Mouse (Mus musculus) heart, embryonic 12.5 days (tissue): ENCODE data around the gene Itga1. TPM values are rescaled to one million over a fixed set of nuclear protein-coding genes. Genes with fewer than 3 reads are reported as not detected.
A peak's percentile ranks its signal among the peaks of the same experiment; 100 is the strongest.

Source experiments
- ATAC-seq: fragments of 200-750 bp; cut with Nextera tagmentation; 2 replicates; pipeline ENCODE4 v1.8.0; 2017; ENCODE audit warnings: moderate TSS enrichment, moderate library complexity; ENCODE audit not compliant: insufficient number of reproducible peaks, low FRiP score
- H3K27ac ChIP-seq: fragments of 300-500 bp; sonication (generic); 2 replicates; pipeline ENCODE4 v1.5.1; 2016; ENCODE audit warnings: mild to moderate bottlenecking, moderate library complexity; ENCODE audit not compliant: poor library complexity, severe bottlenecking
- H3K27me3 ChIP-seq: fragments of 300-500 bp; sonication (generic); replicated peaks from 2 replicates; pipeline ENCODE4 v1.6.1; 2016; ENCODE audit warnings: mild to moderate bottlenecking, moderate library complexity
- H3K36me3 ChIP-seq: fragments of 300-500 bp; sonication (generic); 2 replicates; pipeline ENCODE4 v1.6.1; 2016; ENCODE audit warnings: mild to moderate bottlenecking, moderate library complexity
- H3K4me1 ChIP-seq: fragments of 300-500 bp; sonication (generic); replicated peaks from 2 replicates; pipeline ENCODE4 v1.6.1; 2016; ENCODE audit warnings: mild to moderate bottlenecking
- H3K4me2 ChIP-seq: fragments of 300-500 bp; sonication (generic); 2 replicates; pipeline ENCODE4 v1.6.1; 2016; ENCODE audit warnings: mild to moderate bottlenecking, moderate library complexity
- H3K4me3 ChIP-seq: fragments of 300-500 bp; sonication (generic); 2 replicates; pipeline ENCODE4 v1.5.1; 2016; ENCODE audit warnings: mild to moderate bottlenecking
- H3K9ac ChIP-seq: fragments of 300-500 bp; sonication (generic); 2 replicates; pipeline ENCODE4 v1.6.1; 2016; ENCODE audit warnings: mild to moderate bottlenecking, moderate library complexity
- H3K9me3 ChIP-seq: fragments of 300-500 bp; sonication (generic); replicated peaks from 2 replicates; pipeline ENCODE4 v1.6.1; 2016; ENCODE audit warnings: mild to moderate bottlenecking, moderate library complexity
- WGBS: fragments of 180-500 bp; shearing (Covaris S2); methylation state at CpG from one replicate; pipeline ENCODE4 v1.1.7; 2016; 5-methylcytosine and 5-hydroxymethylcytosine counted together
- polyA plus RNA-seq: library from polyadenylated mRNA; unstranded; fragments of >200 nt; fragmentation: Nextera tagmentation; extraction: Ambion mirVana; gene quantifications from 2 replicates; pipeline ENCODE4 v1.2.1, GENCODE M21; 2016

Itga1 gene
- polyA plus RNA-seq, 1 experiment from 2014 or later: 33.0 TPM

DNA sequence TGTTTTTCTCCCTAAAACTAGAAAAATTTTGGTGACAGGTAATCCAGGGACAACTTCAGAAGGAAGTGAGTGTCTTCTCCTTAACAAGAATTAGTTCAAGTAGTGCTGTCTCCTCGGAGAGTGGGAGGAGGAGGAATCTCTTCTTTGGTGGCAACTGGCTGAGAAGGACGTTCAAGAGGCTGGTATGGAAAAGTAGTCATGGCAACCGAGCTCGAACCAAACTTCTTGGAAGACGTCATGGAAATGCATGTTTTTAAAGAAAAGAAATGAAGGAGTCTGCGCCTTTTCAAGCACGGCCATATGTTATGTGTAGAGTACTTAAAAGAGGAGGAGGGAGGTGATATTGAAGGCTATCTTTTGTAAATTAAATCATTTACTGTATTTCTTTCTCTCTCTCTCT is 49.2 kb downstream of the Itga1 start:
- H3K4me1 ChIP-seq: peaks cover 10% of the 10 kb centered on the region; the same call in 1 of the 2 replicates
- no peak overlapping the region for H3K27ac ChIP-seq
- H3K4me2 ChIP-seq: no peak overlapping the region
- H3K9ac ChIP-seq: no peak overlapping the region
- no peak overlapping the region for H3K4me3 ChIP-seq
- ATAC-seq: no peak
- no peaks in the 10 kb centered on the region for H3K27me3 ChIP-seq
- 74% methylated on average over 7 of the region's 7 CpGs for WGBS
- no peaks in the 10 kb centered on the region for H3K9me3 ChIP-seq
- H3K36me3 ChIP-seq: no peaks in the 10 kb centered on the region

GRCm38 (mm10) chr13:115050660-115051559 is 50.9 kb downstream of the Itga1 start:
- ATAC-seq: no peak
- WGBS: 65% methylated on average over 13 of the region's 13 CpGs
- H3K4me3 ChIP-seq: no peak overlapping the region
- peak overlapping the region; percentile 11; the same call in 1 of the 2 replicates for H3K27ac ChIP-seq
- H3K36me3 ChIP-seq: 0 out of 2 replicates have a peak, but pooled peaks cover 3% of the 10 kb centered on the region
- H3K27me3 ChIP-seq: no peaks in the 10 kb centered on the region
- no peaks in the 10 kb centered on the region for H3K9me3 ChIP-seq
- no peak overlapping the region for H3K4me2 ChIP-seq
- peaks cover 10% of the 10 kb centered on the region; the same call in 1 of the 2 replicates for H3K4me1 ChIP-seq
- no peak overlapping the region for H3K9ac ChIP-seq

DNA sequence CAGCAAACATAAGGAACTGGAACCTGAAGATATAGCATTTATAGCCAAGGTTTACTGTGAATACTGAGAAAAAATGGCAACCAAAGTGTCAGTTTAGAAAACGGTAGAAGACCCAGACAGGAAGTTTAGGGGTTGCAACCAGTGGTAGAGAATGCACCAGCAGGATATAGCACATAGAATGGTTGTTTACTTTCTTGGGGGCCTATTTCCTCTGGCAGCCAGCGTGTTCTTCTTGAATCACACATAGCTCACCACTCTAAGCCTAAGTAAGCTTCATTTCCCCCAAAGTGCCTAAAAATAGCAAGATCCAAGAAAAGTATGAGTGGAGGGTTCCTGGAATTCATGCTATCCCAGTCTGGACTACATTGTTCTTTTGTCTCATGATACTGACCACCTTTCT is 59.1 kb downstream of the Itga1 start:
- 0 out of 2 replicates have a peak, but pooled peaks cover 6% of the 10 kb centered on the region for H3K36me3 ChIP-seq
- H3K9ac ChIP-seq: no peak overlapping the region
- no peak overlapping the region for H3K4me2 ChIP-seq
- H3K27me3 ChIP-seq: no peaks in the 10 kb centered on the region
- 37% methylated on average over 2 of the region's 2 CpGs for WGBS
- no peaks in the 10 kb centered on the region for H3K9me3 ChIP-seq
- H3K27ac ChIP-seq: peak overlapping the region; percentile 44
- H3K4me3 ChIP-seq: no peak overlapping the region
- ATAC-seq: no peak
- peaks cover 7% of the 10 kb centered on the region; the same call in 1 of the 2 replicates for H3K4me1 ChIP-seq

DNA sequence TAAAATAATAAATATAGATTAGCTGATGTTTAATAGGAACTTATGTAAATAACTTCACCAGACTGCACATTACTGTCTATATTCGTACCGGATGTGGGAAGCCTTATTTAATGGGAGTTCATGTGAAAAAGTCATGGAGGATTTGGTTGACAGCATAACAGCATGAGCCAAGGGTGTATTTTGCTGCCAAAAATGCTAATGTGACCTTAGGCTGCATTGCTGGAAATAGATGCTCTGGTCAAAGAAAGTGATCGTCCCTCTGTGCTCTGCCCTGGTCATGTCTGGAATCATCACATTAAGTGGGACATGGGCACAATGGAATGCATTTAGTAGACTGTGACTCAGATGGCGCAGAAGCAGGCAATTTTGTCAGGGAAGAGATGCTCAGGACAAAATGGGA is 64.5 kb downstream of the Itga1 start:
- WGBS: 78% methylated on average over 4 of the region's 4 CpGs
- no peak for ATAC-seq
- Histone ChIP-seq H3K36me3 (no peaks in the 10 kb centered on the region), H3K4me2 (no peak overlapping the region), H3K9ac (no peak overlapping the region), H3K27ac (no peak overlapping the region), H3K4me1 (peaks cover under 1% of the 10 kb centered on the region; the same call in 1 of the 2 replicates), H3K27me3 (no peaks in the 10 kb centered on the region), H3K9me3 (no peaks in the 10 kb centered on the region), H3K4me3 (no peak overlapping the region)

- H3K4me3 ChIP-seq: no peak overlapping the region
- H3K9ac ChIP-seq: no peak overlapping the region
- 41% methylated on average over 8 of the region's 8 CpGs for WGBS
- no peak overlapping the region for H3K27ac ChIP-seq
- H3K27me3 ChIP-seq: no peaks in the 10 kb centered on the region
- no peaks in the 10 kb centered on the region for H3K9me3 ChIP-seq
- H3K4me1 ChIP-seq: peaks cover 4% of the 10 kb centered on the region; the same call in 1 of the 2 replicates
- no peak overlapping the region for H3K4me2 ChIP-seq
- H3K36me3 ChIP-seq: no peaks in the 10 kb centered on the region
- no peak for ATAC-seq
These were observed 66.4 kb downstream of the Itga1 start for GRCm38 (mm10) chr13:115035387-115035786.

- no peak overlapping the region for H3K4me2 ChIP-seq
- no peak overlapping the region for H3K4me3 ChIP-seq
- no peaks in the 10 kb centered on the region for H3K27me3 ChIP-seq
- H3K4me1 ChIP-seq: peaks cover 4% of the 10 kb centered on the region; the same call in 1 of the 2 replicates
- 78% methylated on average over 2 of the region's 2 CpGs for WGBS
- H3K9ac ChIP-seq: no peak overlapping the region
- no peaks in the 10 kb centered on the region for H3K9me3 ChIP-seq
- ATAC-seq: no peak
- H3K27ac ChIP-seq: no peak overlapping the region
- H3K36me3 ChIP-seq: peaks cover 6% of the 10 kb centered on the region; the same call in 1 of the 2 replicates
These were observed 68.6 kb downstream of the Itga1 start for GRCm38 (mm10) chr13:115033135-115033534.

- Histone ChIP-seq H3K4me2 (no peak overlapping the region), H3K9me3 (no peaks in the 10 kb centered on the region), H3K27me3 (no peaks in the 10 kb centered on the region), H3K4me1 (peaks cover 4% of the 10 kb centered on the region; the same call in 1 of the 2 replicates), H3K36me3 (peaks cover 6% of the 10 kb centered on the region; the same call in 1 of the 2 replicates), H3K27ac (peak overlapping the region; percentile 42; the same call in 1 of the 2 replicates), H3K9ac (no peak overlapping the region), H3K4me3 (no peak overlapping the region)
- 69% methylated on average over 17 of the region's 17 CpGs for WGBS
- no peak for ATAC-seq
These were observed 70.4 kb downstream of the Itga1 start for GRCm38 (mm10) chr13:115031177-115032000.

DNA sequence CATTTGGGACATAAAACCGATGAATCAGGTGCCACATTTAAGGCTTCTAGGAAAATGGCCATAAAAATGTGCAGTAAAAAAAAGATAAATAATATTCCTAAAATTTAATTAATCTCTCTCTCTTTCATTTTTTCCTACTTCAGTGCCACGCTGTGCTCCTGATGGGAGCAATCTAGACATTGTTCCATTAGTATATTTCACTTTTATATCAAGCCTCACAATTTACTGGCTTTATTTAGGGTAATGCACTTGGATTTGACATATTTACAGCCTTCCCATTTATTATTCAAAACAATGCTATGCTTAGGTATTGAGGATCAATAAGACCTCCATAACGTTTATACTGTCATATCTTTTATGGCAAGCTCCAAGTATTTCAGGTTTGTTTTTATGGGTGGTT is 76.4 kb downstream of the Itga1 start:
- Histone ChIP-seq H3K9me3 (no peaks in the 10 kb centered on the region), H3K4me1 (peaks cover 37% of the 10 kb centered on the region), H3K36me3 (peaks cover 6% of the 10 kb centered on the region; the same call in 1 of the 2 replicates), H3K4me2 (no peak overlapping the region), H3K27me3 (no peaks in the 10 kb centered on the region), H3K4me3 (no peak overlapping the region), H3K27ac (no peak overlapping the region), H3K9ac (no peak overlapping the region)
- WGBS: 81% methylated on average over 3 of the region's 3 CpGs
- ATAC-seq: no peak

- H3K4me1 ChIP-seq: peaks cover 53% of the 10 kb centered on the region
- H3K27ac ChIP-seq: peak overlapping the region; percentile 89
- H3K4me3 ChIP-seq: no peak overlapping the region
- H3K9ac ChIP-seq: no peak overlapping the region
- H3K27me3 ChIP-seq: no peaks in the 10 kb centered on the region
- 29% methylated on average over 6 of the region's 6 CpGs for WGBS
- peak; percentile 59 for ATAC-seq
- H3K9me3 ChIP-seq: no peaks in the 10 kb centered on the region
- H3K4me2 ChIP-seq: peak overlapping the region; percentile 37
- H3K36me3 ChIP-seq: no peaks in the 10 kb centered on the region
These were observed 79.5 kb downstream of the Itga1 start for GRCm38 (mm10) chr13:115022117-115022787.

- peaks cover 56% of the 10 kb centered on the region for H3K4me1 ChIP-seq
- H3K9ac ChIP-seq: no peak overlapping the region
- H3K4me2 ChIP-seq: peak overlapping the region; percentile 37
- ATAC-seq: peak; percentile 91
- H3K9me3 ChIP-seq: no peaks in the 10 kb centered on the region
- no peak overlapping the region for H3K4me3 ChIP-seq
- peak overlapping the region; percentile 89 for H3K27ac ChIP-seq
- H3K27me3 ChIP-seq: no peaks in the 10 kb centered on the region
- no peaks in the 10 kb centered on the region for H3K36me3 ChIP-seq
- 7% methylated on average over 10 of the region's 10 CpGs for WGBS
These were observed 80.4 kb downstream of the Itga1 start for GRCm38 (mm10) chr13:115021411-115021810.
